Mouse (Mus musculus) hindlimb bud, embryonic 11.5 days (tissue): Measurements from ENCODE around the gene Gm45062.

Source experiments
- DNase-seq: peaks from one replicate; pipeline ENCODE4 v3.0.0-alpha.2; 2012; ENCODE audit warnings: low read depth, low spot score; ENCODE audit errors: extremely low spot score

Gene Gm45062

GRCm38 (mm10) chr6:8367675-8368074 is 108.4 kb downstream of the Gm45062 start:
- DNase-seq: no peak

DNA sequence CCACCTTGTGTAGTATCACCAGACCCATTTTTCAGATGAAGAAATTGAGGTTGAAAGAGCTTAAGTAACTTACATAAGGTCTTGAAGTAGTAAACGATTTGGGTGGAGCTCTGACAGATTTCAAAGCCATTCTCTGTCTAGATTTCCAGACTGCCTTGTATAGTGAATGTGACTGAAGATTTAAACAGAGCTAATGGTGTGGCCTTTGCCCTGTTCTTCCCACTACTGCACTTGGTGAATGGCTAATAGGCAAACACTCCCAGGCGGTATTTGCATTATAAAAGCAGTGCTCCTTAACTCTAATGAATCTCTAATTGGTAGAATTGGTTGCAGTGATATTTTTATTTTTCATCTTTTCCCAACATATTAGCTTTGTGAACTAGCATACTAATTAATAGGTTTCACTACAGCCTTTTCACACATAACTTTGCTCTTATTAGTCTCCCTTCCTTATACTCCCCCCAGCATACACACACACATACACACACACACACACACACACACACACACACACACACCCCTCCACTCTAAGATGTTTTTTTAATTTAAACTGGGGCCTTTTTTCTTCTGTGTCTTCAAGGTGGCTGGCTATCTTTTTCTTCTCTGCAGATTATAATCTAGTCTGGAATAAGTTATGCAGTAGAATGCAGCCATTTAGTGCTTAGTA is 109.1 kb downstream of the Gm45062 start:
- DNase-seq: no peak

DNA sequence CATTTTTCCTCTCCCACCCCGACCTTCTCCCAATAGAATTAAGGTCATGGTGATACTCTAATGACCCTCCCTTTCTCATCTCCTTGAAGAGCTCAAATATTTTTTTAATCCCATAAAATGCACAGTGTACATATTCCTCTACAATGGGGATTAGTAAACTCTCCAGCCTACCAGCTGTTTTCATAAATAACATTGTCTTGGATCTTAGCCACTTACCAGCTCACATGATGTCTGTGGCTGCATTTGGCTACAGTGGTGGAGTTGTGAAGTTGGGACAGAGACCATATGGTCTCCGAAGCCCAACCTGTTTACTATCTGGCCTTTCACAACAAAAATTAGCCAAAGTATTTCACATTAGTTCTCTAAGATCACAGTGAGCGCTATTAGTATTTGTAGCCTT is 111.4 kb downstream of the Gm45062 start:
- no peak for DNase-seq

- no peak for DNase-seq
Observed at GRCm38 (mm10) chr6:8373051-8373450, 113.8 kb downstream of the Gm45062 start.

- DNase-seq: no peak
Observed at GRCm38 (mm10) chr6:8373851-8374250, 114.6 kb downstream of the Gm45062 start.

- no peak for DNase-seq
Observed at GRCm38 (mm10) chr6:8374290-8374689, 115.0 kb downstream of the Gm45062 start.

DNA sequence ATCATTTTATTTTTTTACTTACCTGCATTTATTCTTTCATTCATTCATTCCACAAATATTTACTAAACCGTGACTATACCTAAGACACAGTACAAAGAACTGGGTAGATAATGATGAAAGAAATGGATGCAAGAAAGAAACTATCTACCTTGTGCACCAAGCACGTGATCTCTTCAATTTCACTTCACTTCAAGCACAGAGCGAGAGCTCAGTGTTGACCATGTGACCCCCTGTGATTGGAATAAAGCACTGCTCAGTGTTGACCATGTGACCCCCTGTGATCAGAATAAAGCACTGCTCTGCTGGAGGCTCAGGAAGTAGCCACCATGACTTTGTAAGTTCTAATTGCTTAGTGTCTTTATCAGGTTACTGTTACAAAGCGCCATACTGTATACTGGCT is 115.5 kb downstream of the Gm45062 start:
- no peak for DNase-seq

DNA sequence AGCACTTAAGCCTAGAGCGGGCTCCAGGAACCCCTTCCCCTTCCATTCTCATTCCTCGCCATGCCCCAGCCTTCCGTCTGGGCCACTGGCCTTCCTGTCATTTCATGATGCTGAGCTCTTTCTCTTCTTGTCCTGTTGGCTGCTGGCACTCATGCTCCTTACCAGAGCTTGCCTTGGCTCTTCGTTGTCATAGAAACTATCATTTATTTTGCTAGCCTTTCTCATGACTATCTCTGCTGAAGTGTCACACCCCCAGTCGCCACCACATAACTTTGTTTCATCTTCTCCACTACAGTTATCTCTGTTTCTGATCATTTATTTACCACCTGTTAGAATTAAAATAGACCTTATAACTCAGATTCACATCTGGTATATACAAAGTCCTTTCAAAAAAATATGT is 117.1 kb downstream of the Gm45062 start:
- no peak for DNase-seq

- no peak for DNase-seq
Observed at GRCm38 (mm10) chr6:8377667-8378066, 118.4 kb downstream of the Gm45062 start.

GRCm38 (mm10) chr6:8389307-8389706 is 130.1 kb downstream of the Gm45062 start:
- DNase-seq: no peak

GRCm38 (mm10) chr6:8390296-8390695 is 131.0 kb downstream of the Gm45062 start:
- DNase-seq: no peak

GRCm38 (mm10) chr6:8390935-8391334 is 131.7 kb downstream of the Gm45062 start:
- DNase-seq: no peak

DNA sequence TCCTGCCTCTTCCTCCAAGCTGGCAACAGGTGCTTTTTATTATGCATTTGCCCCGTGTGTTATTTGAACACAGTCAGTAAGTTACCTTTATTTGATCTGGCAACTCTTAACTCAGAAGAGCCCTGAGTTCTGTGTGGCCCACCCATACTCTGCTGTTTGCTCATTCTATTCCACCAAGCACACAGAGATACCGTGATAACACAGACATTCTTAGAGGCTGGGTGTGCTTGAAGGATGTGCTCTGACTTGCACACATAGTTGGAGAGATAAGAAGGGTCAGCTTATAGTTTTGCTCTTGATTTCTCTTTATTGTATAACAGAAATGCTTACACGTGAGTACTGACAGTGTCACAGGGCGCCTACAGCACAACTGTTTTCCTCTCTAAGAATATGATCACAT is 133.8 kb downstream of the Gm45062 start:
- no peak for DNase-seq

DNA sequence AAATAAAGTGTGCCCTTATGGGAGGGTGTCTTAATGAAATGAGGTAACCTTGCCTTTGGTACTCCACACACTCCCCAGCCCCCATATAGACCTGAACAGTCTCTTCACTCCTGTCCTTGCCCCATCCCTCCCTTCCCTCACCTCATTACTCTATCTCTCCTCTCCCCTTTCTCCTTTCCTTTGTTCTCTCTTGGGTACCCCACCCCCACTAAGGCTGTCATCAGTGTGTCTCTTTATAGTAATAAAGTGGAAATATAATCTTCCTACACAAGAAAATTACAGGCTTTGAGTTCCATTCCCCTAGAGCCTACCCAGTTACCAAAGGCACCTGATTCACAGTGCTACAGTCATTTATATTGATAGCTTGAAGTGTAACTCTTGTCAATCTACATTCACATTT is 134.8 kb downstream of the Gm45062 start:
- DNase-seq: no peak

DNA sequence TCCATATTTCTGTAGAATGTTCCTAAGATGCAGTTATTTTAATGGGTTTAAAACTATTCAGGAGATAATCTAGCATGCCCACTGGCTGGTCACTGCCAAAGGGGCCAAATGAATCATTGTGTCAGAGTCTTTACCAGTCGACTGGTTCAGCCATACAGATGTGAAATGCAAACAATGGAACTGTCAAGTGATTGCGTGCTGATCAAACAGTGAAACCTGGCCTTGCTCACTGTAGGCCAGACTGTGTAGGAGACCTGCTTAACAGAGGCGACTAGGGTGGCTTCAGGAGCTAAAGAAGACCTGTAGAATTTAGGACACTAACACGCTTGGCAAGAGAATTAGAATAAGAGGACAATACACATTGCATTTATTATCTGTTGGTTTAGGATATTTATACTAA is 135.8 kb downstream of the Gm45062 start:
- no peak for DNase-seq

- no peak for DNase-seq
Observed at GRCm38 (mm10) chr6:8397252-8397651, 138.0 kb downstream of the Gm45062 start.

DNA sequence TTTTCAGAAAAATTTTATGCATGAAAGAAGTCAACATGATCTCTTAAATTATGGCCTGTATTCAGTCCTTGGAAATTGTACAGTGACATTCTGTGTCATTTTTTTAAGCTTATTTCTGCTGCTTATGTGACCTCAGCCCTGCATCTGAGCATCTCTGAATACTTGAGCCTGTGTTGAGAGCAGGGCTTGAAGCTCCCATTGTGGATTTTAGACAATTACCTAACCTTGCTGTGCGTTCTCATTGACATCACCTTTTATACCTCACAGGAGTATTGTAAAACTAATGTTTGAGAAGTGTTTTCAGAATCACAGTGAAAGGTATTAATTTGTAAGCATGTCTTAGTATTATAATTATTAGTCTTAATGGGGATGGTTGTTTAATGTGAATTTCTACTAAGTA is 140.5 kb downstream of the Gm45062 start:
- DNase-seq: no peak

DNA sequence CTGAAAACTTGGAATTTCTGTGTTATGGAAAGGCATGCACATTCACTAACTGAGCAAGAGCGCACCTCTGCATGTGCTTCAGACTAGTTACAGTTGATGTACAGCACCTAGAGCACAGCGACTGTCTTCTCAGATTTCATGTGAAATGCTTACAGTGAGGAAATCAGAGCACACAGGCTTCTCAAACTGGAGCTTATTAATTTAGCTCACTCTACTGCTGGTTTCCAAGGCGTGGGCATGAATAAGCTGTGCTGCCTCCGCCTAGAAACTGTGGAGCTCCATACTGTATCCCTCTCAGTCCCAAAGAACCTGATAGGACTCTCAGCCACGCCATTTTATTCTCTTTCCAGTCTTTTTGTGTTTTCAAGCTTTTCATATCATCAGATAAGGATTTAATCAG is 143.9 kb downstream of the Gm45062 start:
- no peak for DNase-seq

GRCm38 (mm10) chr6:8405844-8406243 is 146.6 kb downstream of the Gm45062 start:
- DNase-seq: no peak

GRCm38 (mm10) chr6:8408332-8408731 is 149.1 kb downstream of the Gm45062 start:
- DNase-seq: no peak

DNA sequence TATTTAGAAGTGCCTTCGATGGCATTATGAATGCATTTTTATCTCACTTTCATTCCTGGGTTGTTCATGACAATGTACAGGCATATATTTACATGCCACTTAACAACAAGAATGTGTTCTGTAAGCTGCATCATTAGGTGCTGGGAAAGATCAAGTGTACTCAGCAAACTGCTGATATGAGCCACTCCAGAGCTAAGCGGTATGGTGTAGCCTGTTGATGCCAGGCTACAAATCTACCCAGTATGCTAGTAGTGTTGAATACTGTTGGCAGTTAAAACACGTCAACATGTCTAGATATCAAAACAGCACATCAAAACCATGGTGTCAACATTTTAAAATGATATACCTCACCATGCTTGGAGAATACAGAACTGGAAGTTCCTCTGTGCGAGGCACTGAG is 150.6 kb downstream of the Gm45062 start:
- no peak for DNase-seq

GRCm38 (mm10) chr6:8412845-8413598 is 153.8 kb downstream of the Gm45062 start:
- DNase-seq: no peak

GRCm38 (mm10) chr6:8414020-8414419 is 154.8 kb downstream of the Gm45062 start:
- DNase-seq: no peak
